ENCODE assay signal across 20 mouse cellular contexts in genomic region chr2:93473915-93474314, GRCm38 (mm10). TPM values are rescaled to one million over a fixed set of nuclear protein-coding genes. Genes with fewer than 3 reads are reported as not detected.
DNase-seq lines count a peak whose midpoint lies in the region; TF ChIP-seq lines count a peak whose summit lies in the region.
"Had no signal": no experiment of that assay in that cellular context is flagged by ENCODE, and none has a peak within 500 bp of the region (broad histone marks: within the 10 kb centered on the region; RNA-seq: fewer than 3 reads in every experiment).

No protein-coding gene starts in this region.

- H3K27ac ChIP-seq in CH12.LX (ENCODE audit: insufficient read depth, low read depth): no peak overlapping the region
- H3K27ac ChIP-seq: embryonic facial prominence, embryonic 13.5 days; embryonic facial prominence, embryonic 15.5 days; forebrain, embryonic 10.5 days; forebrain, embryonic 12.5 days had no signal

- no peak for TF ChIP-seq POLR2A in CH12.LX (IDR thresholded peaks at IDR 0.05; ENCODE audit: low read depth, low read length)

- H3K4me1 ChIP-seq in CH12.LX (ENCODE audit: control insufficient read depth in 1 of 2, insufficient read depth in 2 of 2): peaks cover 12 to 40% of the 10 kb centered on the region in 2 experiments

- no peak for TF ChIP-seq RAD21 in CH12.LX (IDR thresholded peaks at IDR 0.05; ENCODE audit: low read depth, low read length)

- peaks cover 22% of the 10 kb centered on the region for H3K9me3 ChIP-seq in CH12.LX (replicated peaks; ENCODE audit: low read length)
- H3K9me3 ChIP-seq: embryonic facial prominence, embryonic 13.5 days; embryonic facial prominence, embryonic 15.5 days; forebrain, embryonic 10.5 days; forebrain, embryonic 12.5 days; G1E had no signal

- no peaks in the 10 kb centered on the region for H3K79me2 ChIP-seq in CH12.LX (replicated peaks; ENCODE audit: control insufficient read depth, extremely low read depth, insufficient read depth, poor library complexity, severe bottlenecking)

- dilution Hi-C loops in CH12.LX (cut with MboI; ENCODE audit: extremely low pct_ligation_motif_present, extremely low pct_unique_long_range_greater_than_20kb, low sequenced_read_pairs): no loop called here

- no peak overlapping the region for H3K9ac ChIP-seq in CH12.LX (ENCODE audit: insufficient read depth, low read depth)
- H3K9ac ChIP-seq: embryonic facial prominence, embryonic 13.5 days; embryonic facial prominence, embryonic 15.5 days; forebrain, embryonic 12.5 days had no signal

- no peak overlapping the region for H3K4me2 ChIP-seq in CH12.LX (ENCODE audit: insufficient read depth, low read depth, poor library complexity, severe bottlenecking)
- H3K4me2 ChIP-seq: embryonic facial prominence, embryonic 13.5 days; embryonic facial prominence, embryonic 15.5 days; forebrain, embryonic 12.5 days had no signal

- H3K36me3 ChIP-seq in CH12.LX (replicated peaks in 1 of 2; ENCODE audit: control insufficient read depth in 1 of 2, insufficient read depth in 1 of 2, low read length in 1 of 2): no peaks in the 10 kb centered on the region
- H3K36me3 ChIP-seq: embryonic facial prominence, embryonic 13.5 days; embryonic facial prominence, embryonic 15.5 days; forebrain, embryonic 10.5 days; forebrain, embryonic 12.5 days; G1E had no signal

- TF ChIP-seq EP300 in CH12.LX (IDR thresholded peaks at IDR 0.05; ENCODE audit: low read length): peak; percentile 69; the same call in 1 of the 2 replicates

- H3K4me3 ChIP-seq in CH12.LX (replicated peaks in 1 of 3; ENCODE audit: low read depth in 2 of 3, low read length in 2 of 3, poor library complexity in 1 of 3): no peak overlapping the region
- H3K4me3 ChIP-seq: embryonic facial prominence, embryonic 13.5 days; embryonic facial prominence, embryonic 15.5 days; erythroblast, embryonic 14.5 days; forebrain, embryonic 10.5 days; forebrain, embryonic 12.5 days had no signal

- in situ Hi-C loops in CH12.LX (cut with MboI; ENCODE audit: low pct_ligation_motif_present, low pct_unique_long_range_greater_than_20kb, low sequenced_read_pairs): loop anchor here (10.0 kb wide), 1 partner anchor 331 kb away; no protein-coding TSS in a partner anchor

- TF ChIP-seq CTCF in CH12.LX (conservative IDR thresholded peaks at IDR 0.05 in 1 of 2, IDR thresholded peaks at IDR 0.05 in 1 of 2; ENCODE audit: low read depth in 2 of 2, low read length in 2 of 2): no peak

- peaks cover 32% of the 10 kb centered on the region for H3K27me3 ChIP-seq in CH12.LX (replicated peaks)
- H3K27me3 ChIP-seq: embryonic facial prominence, embryonic 13.5 days; embryonic facial prominence, embryonic 15.5 days; Patski had no signal

- peak; percentile 53 to 62 for DNase-seq in cerebellum, postnatal 10 days
- DNase-seq in cerebellum, postnatal 4 days (ENCODE audit: low spot score in 2 of 2): no peak
- DNase-seq in CH12.LX (ENCODE audit: extremely low read depth): no peak
- DNase-seq in naive thymus-derived CD4-positive, alpha-beta T cell, adult 2 months (ENCODE audit: low read depth): peak; percentile 14
- DNase-seq in B cell, adult 2 months: no peak
- no peak for DNase-seq in adrenal gland, postnatal 25 days
- DNase-seq: adrenal gland, adult 8-10 months; adrenal gland, postnatal 14 days; cerebellum, adult 11 months; cerebellum, adult 18-20 months; cerebellum, adult 8-10 months; cerebellum, postnatal 25 days; embryo, embryonic 11 days had no signal

TF ChIP-seq in CH12.LX, 34 proteins besides CTCF, POLR2A, EP300 and RAD21:
- peak; percentile 48 for TF ChIP-seq BHLHE40 (IDR thresholded peaks at IDR 0.05; ENCODE audit: low read depth, low read length)
- no peak for TF ChIP-seq USF2 (conservative IDR thresholded peaks at IDR 0.05; ENCODE audit: low read depth, low read length)
- TF ChIP-seq TCF12 (IDR thresholded peaks at IDR 0.05; ENCODE audit: low read depth, low read length): peak; percentile 94
- peak; percentile 73 for TF ChIP-seq IRF4 (IDR thresholded peaks at IDR 0.05; ENCODE audit: low read depth, low read length)
- no peak for TF ChIP-seq ZMIZ1 (IDR thresholded peaks at IDR 0.05; ENCODE audit: low read depth, low read length)
- TF ChIP-seq ZKSCAN1 (IDR thresholded peaks at IDR 0.05; ENCODE audit: borderline replicate concordance, low read depth, low read length): no peak
- TF ChIP-seq GABPA (IDR thresholded peaks at IDR 0.05; ENCODE audit: insufficient replicate concordance, low read depth, low read length): no peak
- no peak for TF ChIP-seq KAT2A (IDR thresholded peaks at IDR 0.05; ENCODE audit: insufficient replicate concordance, low read length)

RNA-seq across cellular contexts. Expression of gene Cd82, which starts 11.0 kb away (rescaled TPM):
- total RNA-seq in CH12.LX (2012; rRNA removed) (164 and 215 TPM in 2 replicates), CH12.LX (2014; rRNA removed) (157 and 177 TPM in 2 replicates)
- polyA plus RNA-seq in CH12.LX (2012; ENCODE audit: insufficient read length, low read depth): 249 and 294 TPM in 2 replicates
- total RNA-seq in adrenal gland, postnatal 25 days (2021): 43.0 and 54.8 TPM in 2 replicates

Comparison
In these comparisons a context has a peak if more than half of its experiments do, and no peak if none do; other contexts are left out.
1. DNase-seq: peak in cerebellum, postnatal 10 days (2 of 2) and naive thymus-derived CD4-positive, alpha-beta T cell, adult 2 months (single experiment); none in cerebellum, postnatal 4 days (0 of 2), CH12.LX (single experiment), B cell, adult 2 months (0 of 2) and adrenal gland, postnatal 25 days (single experiment).